Mouse (Mus musculus) embryonic stem cell, embryonic (primary cell): ENCODE measurements at regions not wholly inside any gene's neighbourhood (a gene's known extent, or its start where the extent isn't known, plus 50 kb on each side); places are given as distances from the start of the nearest gene placed in this dataset.

ENCODE experiments used
- CTCF ChIA-PET, 4 experiments: fragments of 300-600 bp in 2 of 4; fragments of 350-600 bp in 2 of 4; sonication (Branson Sonifier 250); formaldehyde crosslinking; loops; one replicate each; lab custom pipeline; 2022; ENCODE audit warnings: inconsistent platforms in 2 of 4; lab: Charles Lee
- POLR2A ChIA-PET, 4 experiments: fragments of 300-600 bp in 2 of 4; fragments of 350-600 bp in 2 of 4; sonication (Branson Sonifier 250); formaldehyde crosslinking; loops; one replicate each; lab custom pipeline; 2022; ENCODE audit warnings: antibody characterized with exemption in 4 of 4, inconsistent platforms in 1 of 4; lab: Charles Lee

DNA sequence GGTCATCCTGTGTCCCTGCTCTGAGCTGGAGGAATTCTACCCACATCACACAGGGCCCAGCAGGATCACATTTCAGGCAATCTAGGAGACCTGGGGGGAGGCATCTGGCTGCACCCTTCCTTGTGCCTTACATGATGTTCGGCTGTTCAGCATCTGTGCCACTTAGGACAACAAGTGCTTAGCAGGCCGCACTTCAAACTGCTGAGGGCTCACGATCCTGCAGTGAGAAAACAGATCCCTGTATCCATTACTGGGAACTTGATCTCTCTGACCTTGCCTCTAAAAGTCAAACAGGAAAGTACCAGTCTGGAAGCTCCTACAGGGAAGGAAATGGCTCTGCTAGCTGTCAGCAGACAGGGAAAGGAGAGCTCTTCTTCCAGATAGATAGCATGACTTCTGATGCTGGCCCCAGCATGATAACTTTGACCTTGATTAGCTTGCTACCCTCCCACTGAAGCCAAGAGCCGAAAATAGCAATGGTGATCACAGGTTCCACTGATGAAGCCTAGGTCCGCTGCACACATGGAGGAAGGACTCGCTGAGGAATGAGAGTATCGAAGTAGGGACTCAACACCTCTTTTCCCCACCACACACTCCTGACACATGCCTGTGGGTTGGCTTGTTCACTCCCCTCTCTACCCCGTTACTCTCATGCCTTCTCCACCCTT, 170.7 kb upstream of the Irx1 start:
- POLR2A ChIA-PET = no interaction called here

DNA sequence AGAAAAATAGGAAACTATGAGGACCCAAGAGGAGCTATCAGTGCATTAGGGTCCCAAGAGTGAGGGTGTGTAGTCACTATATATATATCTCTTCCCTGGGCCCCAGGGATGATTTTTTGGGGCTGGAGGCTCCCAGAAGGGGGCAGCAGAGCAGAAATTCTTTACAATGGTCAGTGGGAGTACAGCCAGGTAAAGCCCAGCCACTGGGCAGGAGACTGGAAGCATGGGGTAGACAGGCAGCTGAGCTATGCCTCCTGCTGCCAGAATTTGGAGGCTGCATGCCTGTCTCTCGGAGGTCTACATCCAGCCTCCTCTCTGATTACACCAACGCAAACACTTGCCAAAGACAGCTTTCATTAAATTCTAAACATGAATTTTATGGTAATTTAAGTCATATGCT, 202.7 kb upstream of the Irx1 start:
- ChIA-PET CTCF (no interaction called here), POLR2A (no interaction called here)

More for the DNA sequence above, 170.7 kb upstream of the Irx1 start:
- CTCF ChIA-PET = no interaction called here

DNA sequence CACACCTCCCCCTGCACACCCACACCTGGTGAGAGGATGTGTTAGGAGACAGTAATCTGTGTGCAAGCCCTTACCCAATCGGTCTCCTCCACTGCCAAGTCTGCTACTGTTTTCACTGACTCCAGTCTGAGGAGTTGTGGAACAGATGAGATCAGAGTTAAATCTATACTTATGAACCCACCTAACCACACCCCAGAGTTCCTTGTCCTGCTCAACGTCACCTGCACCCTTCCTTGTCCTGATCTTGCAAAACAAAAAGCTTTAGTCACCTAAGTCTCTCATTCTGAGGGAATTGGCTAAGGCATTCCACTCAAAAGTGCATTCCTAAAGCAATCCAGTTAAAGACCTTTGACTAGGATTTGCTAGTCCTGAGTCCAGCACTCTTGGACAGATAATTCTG, 203.9 kb upstream of the Irx1 start:
- CTCF ChIA-PET = no interaction called here
- POLR2A ChIA-PET = no interaction called here

DNA sequence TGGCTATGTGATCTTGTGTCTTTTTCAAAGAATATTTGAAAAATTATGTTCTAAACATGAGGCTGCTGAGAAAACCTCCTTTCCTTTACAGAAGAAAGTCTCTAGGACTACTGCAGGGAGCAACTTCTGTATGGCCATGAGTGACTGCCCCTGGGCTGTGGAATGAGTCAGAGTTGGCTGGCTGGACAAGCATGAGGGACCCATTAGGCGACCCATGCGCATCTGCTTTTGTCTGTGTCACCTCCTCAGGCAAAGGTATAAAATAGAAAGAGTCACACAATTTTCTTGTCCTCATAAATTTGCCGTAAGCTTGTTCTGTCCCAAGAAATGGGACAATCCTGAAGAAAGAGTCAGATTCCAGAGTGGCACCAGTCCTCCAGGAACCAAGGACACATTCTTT, 220.1 kb upstream of the Irx1 start:
- CTCF ChIA-PET = interaction anchor here in 2 of 4 experiments (0.6 to 0.7 kb wide), 2 partner anchors 9 to 577 kb away, joined by 3 read pairs; no protein-coding TSS in a partner anchor
- POLR2A ChIA-PET = interaction anchor here in 1 of 4 experiments (0.5 kb wide), 1 partner anchor 24 kb away, joined by 4 read pairs; no protein-coding TSS in a partner anchor

DNA sequence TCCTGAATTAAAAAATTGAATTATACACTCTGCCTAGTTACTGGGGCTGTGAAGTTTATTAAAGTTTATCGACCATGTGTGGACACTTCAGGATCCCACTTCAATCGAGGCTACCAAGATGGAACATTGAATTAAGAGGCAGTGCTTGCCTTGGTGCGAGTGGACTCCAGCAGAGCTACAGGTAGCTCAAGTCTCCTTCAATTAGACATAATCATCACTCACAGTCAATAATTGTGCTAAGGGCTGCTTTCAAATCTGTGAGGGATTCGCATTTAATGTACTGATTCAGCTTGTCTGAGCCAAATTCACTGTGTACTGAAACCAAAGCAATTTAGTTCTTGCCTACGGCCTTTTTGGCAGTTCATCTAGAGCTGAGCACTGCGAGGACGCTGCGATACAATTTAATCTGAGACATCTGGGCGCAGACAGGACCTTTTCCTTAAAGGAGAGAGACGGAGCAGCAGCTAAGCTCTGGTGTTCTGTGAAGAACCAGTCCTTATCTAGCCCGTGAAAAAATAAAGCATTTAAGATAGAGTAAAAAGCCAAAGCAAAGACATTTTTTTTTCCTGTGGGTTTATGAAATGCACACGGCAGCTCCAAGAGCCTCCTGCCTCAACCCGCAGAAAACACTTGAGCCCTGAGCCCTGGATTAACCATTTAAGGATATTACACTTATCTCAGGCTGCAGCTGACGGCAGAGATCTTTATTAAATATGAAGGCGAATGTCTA, 220.8 kb upstream of the Irx1 start:
- POLR2A ChIA-PET = no interaction called here
- CTCF ChIA-PET = no interaction called here

DNA sequence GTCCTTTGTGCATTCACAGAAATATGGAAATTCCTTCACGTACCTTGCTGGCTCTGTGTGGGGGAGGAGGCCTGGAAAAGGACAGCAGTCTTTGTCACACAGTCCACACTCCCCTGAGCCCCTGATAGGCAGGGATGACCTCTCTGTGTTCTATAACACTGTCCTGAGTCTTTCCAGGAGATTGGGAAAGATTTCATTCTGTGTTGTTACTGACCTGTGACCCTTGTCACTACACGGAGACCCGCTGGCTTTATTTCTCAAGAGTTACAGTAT, 221.3 kb upstream of the Irx1 start:
- ChIA-PET CTCF (no interaction called here), POLR2A (no interaction called here)

DNA sequence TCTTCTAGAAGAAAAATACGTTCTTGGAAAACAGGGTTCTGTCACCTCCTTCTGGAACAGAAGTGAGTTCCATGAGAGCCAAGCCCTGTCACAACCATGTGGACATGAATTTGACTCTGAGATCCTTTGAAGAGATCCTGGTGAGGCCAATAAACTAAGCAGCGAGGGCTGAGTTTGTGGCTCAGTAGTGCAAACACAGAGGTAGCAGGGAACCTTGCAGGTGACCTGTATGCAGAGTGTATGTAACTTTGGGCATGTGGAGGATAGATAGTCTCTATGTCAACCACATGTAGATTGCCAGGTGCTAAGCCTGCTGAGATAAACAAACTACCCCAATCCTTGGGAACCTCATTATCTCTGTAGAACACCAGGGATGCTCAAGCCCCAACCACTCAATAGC, 232.4 kb upstream of the Irx1 start:
- ChIA-PET CTCF (no interaction called here), POLR2A (no interaction called here)

DNA sequence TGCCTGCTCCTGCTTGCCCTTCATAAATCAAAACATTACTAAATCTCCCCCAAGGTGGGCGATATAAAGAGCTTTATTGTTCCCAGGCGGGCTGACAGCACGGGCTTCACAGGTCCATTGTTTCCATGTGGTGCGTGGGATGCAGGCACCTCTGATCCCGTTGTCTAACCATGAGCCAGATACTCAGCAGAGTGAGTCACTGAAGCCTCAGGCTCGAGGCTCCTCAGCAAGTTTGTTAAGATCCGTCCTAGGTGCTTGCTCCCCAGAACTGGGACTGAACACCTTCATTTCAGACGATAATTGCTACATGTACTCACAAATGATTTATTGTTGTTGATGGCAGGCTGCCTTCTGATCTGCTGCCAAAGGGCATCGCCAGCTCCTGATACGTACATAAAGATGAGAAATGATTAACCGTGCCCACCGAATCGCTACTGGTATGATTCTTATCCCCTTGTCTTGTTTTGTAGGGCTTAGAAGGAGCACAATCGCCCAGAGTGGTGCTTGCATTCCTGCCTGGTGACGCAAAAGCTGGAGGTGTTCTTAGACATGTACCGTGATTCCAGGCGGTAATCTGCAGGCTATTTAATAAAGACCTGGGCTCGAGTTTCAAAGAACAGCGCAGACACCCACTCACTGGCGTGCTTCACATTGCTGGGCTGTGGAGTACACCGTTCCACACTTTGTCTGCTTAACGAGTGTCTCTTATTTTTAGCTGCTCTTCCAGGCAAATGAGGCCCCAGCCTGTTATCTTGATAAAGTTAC, 235.0 kb upstream of the Irx1 start:
- CTCF ChIA-PET = no interaction called here
- POLR2A ChIA-PET = no interaction called here

DNA sequence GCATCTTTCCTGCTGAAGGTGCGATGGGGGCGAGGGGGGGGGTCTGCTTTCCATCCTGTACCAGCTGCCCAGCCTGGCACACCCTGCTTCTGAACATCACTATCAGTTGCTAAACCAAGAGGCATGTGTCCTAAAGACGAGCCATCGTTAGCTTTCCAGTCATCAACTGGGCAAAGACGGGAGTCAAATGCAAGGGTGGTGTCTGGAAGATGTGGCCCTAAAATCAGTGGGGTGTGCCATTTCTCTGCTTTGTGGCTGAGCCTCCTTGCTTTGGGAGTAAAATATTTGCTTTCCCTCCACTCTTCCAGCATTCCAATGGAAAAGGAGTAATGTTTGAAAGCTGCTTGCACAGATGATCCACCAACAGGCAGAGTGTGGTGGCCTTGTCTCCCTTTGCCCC, 246.0 kb upstream of the Irx1 start:
- POLR2A ChIA-PET = no interaction called here
- CTCF ChIA-PET = interaction anchor here in 1 of 4 experiments (0.6 kb wide), 1 partner anchor 9 kb away, joined by 4 read pairs; no protein-coding TSS in a partner anchor

DNA sequence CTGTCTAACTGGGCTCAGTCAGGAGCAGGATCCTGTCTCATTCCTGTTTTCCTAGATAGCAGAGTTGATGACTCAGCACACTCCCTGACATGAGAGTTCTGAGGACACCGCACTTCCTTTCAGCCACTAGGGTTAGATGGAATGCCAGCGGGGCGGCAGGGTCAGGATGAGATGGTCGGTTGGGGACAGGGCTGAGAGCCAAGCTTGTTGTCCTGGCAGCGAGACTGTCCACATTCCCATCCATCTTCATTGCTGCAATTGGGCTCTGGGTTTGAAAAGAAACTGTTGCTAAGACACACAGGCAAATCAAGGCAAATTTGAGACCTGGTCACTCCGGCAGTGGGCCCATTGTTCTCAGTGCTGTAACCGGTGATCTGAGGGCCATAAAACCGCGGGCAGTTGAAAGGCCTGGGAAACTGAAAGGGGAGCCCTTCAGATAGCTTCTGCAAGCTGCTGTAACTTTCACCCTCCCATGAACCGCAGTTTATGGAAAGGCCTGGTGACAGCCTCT, 246.5 kb upstream of the Irx1 start:
- POLR2A ChIA-PET = no interaction called here

DNA sequence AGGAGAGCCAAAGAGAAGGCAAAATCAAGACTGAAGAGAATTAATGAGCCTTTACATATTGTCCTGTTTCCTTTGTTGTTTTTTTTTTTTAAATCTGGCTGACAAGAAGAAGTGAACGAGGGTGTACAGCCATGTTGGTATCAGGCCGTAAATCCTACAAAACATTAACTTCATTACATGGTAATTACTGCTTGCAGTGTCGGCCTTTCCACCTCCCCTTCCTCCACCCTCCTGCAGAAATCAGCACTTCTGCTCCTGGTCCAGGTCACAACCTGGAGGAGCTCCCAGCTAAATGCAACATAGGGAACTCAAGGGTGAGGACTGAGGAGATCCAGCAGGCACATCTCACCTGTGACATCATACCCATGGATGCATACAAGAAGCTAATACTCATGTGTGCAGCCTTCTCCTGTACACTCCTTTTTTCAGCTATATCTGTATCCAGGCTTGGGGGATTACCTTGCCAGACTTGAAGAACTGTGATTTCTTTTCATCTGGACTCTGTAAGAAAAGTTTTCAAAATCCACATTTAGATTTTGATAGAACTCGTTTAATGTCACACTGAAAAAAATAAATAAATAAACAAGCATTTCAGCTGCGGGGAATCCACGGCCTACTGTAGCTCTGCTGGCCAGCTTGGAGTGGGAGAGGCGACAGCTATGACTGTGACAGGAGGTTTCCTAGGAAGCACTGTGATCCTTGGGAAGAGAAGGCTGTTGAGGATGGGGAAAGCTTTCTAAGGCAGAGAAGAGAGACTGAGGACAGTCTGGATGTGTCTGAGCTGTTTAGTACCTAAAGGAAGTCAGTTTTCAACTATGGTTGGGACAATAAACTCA, 247.2 kb upstream of the Irx1 start:
- CTCF ChIA-PET = interaction anchor here in 1 of 4 experiments (0.5 kb wide), 1 partner anchor 130 kb away, joined by 7 read pairs; no protein-coding TSS in a partner anchor
- POLR2A ChIA-PET = no interaction called here

More for the DNA sequence above, 246.5 kb upstream of the Irx1 start:
- CTCF ChIA-PET = no interaction called here

DNA sequence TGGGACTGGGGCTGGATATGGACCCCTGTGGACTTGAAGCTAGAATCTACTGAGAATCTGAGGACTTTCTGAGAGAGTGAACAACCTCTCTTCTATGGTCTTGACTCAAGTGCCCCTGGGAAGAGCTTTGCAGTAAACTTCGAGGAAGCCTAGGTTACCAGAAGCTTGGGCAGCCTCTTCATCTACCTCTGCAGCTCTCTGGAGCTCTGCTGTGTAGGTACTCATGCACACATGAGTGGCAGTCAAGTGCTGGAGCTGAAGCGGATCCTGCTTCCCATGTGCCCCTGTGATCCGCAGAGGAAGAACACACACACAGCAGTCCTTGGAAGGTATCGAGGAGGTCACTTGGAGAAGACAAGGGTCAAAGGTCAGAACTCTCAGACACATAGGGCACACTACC, 248.2 kb upstream of the Irx1 start:
- CTCF ChIA-PET = no interaction called here
- POLR2A ChIA-PET = no interaction called here

DNA sequence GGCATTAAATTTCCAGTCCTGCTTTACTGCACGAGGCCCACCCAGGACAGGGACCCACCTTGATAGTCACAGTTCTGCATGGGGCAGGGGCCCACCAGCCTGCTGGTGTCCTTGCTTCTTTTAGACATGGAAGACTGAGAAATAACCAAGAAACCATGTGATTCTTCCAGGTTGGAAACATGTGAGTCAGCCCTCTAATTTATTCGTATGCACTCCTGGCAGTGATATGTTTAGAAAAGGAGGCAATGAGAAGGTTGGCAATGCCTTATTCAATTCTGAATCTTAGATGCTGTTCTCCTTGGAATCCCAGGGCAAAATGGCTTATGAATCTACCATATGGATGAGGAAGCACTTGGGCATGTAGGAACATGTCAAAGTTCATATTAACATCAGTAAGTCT, 249.2 kb upstream of the Irx1 start:
- ChIA-PET POLR2A (no interaction called here), CTCF (no interaction called here)

DNA sequence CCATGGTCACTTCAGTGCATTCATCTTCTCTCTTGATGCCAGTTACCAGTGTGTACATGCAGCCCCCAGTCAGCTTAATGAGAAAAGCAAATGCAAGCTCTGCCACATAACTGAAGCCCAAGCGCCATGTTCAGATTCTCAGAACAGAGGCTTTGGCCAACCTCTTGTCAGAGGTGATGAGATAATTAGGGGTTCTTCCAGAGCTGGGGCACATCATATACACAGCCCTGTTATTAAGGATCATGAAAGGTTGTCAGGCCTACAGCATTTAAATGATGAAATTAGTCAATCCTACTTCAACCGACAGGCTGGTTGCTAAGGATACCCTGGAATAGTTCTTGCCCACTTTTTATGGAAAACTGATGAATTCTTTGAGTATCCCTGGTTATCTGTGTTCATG, 255.8 kb upstream of the Irx1 start:
- CTCF ChIA-PET = no interaction called here
- POLR2A ChIA-PET = no interaction called here

DNA sequence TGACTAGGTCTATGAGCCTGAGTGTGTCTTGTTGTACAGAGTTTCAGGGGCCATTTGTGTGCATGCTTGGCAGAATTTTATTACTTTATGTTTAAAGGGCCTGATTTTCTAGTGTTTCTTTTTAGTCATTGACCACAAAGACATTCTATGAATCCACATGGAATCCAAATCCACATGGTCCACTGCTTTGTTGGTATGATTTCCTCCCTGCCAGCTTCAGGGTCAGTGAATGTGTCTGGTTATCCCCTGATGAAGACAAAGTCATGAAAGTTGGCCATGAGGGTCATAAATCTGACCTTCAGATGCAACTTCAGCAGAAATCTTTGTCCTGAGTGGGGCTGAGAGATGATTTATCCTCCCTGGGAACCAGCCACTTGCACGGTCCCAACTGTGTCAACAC, 263.6 kb upstream of the Irx1 start:
- POLR2A ChIA-PET = no interaction called here
- CTCF ChIA-PET = interaction anchor here in 1 of 4 experiments (0.7 kb wide), 1 partner anchor 283 kb away, joined by 3 read pairs; no protein-coding TSS in a partner anchor

DNA sequence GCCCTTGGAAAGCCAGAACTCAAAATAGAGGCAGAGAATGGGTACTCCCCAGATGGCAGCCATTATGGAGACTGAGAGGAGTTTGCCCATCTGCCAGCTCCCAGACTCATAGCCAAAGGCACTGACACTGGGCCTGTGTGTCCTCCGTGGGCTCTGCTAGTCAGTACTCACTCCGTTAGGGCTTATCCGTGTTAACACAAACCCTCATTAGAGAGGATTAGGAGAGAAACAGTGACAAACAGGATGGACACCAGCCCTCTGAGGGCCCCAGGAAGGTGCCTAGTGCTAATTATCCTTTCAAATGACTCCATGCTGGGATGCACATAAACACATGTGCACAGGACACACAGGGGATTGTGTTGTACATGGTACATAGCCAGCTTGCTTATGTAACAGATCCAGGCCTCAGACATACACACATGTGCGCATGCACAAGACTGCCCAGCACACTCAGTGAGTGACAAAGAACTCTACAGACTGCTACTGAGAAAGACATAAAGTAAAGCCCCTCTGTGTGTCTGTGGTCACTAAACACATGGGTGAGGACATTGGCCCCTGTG, 267.6 kb upstream of the Irx1 start:
- ChIA-PET POLR2A (no interaction called here), CTCF (no interaction called here)

DNA sequence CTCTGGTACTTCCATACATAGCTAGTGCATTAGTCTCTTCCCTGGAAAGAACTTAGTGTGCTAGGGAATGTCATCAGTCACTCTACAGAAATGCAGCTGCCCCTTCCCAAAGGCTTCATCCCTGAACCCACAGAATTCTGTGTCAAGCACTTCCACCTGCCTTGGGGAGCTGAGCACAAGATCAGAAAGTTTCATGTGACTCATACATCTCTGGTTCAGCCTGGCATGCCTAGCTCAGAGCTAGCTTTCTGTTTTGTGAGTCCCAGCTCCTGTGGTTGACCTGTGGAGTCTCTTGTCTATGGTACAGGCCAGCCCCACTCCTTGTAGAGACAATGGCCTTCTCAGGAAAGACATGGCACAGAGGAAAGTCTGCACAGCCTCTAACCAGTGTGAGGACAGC, 268.6 kb upstream of the Irx1 start:
- CTCF ChIA-PET = no interaction called here
- POLR2A ChIA-PET = no interaction called here

DNA sequence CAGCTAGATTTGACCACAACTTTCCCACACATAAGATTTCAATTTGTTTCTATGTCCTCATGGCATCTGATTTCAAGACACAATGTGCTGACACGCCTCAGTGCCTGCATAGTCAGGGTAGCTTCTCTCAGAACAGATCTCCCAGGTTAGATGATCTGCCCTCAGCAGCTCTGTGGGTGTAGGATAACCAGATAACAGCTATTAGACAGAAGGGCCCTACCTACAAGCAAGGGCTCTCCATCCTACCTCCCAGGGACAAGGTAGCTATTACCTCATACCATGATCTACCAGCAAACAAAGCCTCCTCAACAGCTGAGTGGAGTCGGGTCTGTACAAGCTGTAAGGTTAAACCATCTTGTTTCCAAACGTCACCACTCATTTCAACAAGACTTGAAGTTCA, 278.4 kb upstream of the Irx1 start:
- CTCF ChIA-PET = no interaction called here
- POLR2A ChIA-PET = no interaction called here

DNA sequence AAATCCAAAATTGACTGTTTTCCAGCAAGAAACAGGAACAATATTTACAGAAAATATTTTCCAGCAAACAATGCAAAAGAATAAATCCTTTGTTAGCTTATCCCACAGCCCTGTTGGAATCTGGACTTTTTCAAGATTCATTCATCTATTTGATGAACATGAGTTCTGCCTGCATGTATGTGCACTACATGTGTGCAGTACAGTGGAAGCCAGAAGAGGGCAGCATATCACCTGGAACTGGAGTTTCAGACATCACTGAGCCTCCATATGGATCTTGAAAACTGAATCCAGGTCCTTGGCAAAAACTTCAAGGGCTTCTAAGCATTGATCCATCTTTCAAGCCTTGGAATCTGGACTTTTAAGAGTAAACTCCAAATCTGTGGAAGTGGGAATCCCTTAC, 286.9 kb upstream of the Irx1 start:
- ChIA-PET POLR2A (no interaction called here), CTCF (no interaction called here)
